ENCODE assay signal across 8 mouse cellular contexts in the genomic region with DNA sequence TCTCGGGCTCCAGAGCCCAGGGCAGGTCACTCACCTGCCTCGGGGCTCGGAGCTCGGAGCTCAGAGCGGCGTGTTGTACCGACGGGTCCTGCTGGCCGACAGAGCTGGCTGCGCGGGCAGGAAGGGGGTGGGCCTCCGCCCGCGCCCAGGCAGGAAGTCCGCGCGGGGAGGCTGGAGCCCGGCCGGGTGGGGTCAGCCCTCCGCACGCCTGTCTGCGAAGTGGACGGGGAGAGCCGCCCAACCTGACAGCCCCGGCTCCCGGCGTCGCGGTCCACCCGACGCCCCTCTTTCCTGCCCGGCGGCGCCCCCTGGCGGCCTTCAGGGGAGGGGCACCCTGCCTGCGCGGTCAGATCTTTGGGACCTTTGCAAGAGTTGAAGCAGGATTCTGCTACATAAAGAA. TPM values are rescaled to one million over a fixed set of nuclear protein-coding genes. Genes with fewer than 3 reads are reported as not detected.
DNase-seq lines count a peak whose midpoint lies in the region; ATAC-seq and TF ChIP-seq lines count a peak whose summit lies in the region.

No protein-coding gene starts in this region.

- no peaks in the 10 kb centered on the region for H3K9me3 ChIP-seq in embryonic facial prominence, embryonic 15.5 days (replicated peaks)
- H3K9me3 ChIP-seq in heart, embryonic 16.5 days (replicated peaks; ENCODE audit: control insufficient read depth, low read length): no peaks in the 10 kb centered on the region
- H3K9me3 ChIP-seq in lung, postnatal 0 days (ENCODE audit: low read length): no peaks in the 10 kb centered on the region

- TF ChIP-seq EP300 in lung, postnatal 0 days (IDR thresholded peaks at IDR 0.05): no peak

- H3K79me3 ChIP-seq in C2C12 (ENCODE audit: low read depth): no peaks in the 10 kb centered on the region

- H3K4me1 ChIP-seq in embryonic facial prominence, embryonic 15.5 days: peaks cover 35% of the 10 kb centered on the region
- peaks cover 20% of the 10 kb centered on the region for H3K4me1 ChIP-seq in heart, embryonic 16.5 days (ENCODE audit: control insufficient read depth, insufficient read depth, low read length)
- H3K4me1 ChIP-seq in lung, postnatal 0 days (ENCODE audit: insufficient read depth, low read depth, low read length): peaks cover 3% of the 10 kb centered on the region; the same call in 1 of the 2 replicates

- peak; percentile 94 for DNase-seq in kidney, postnatal 14 days
- peak; percentile 94 for DNase-seq in lung, postnatal 0 days (ENCODE audit: low spot score)
- peak; percentile 89 for DNase-seq in ovary, postnatal 10 days (ENCODE audit: low spot score)
- peak; percentile 83 for DNase-seq in thymus, postnatal 25 days

- H3K79me2 ChIP-seq in C2C12 (ENCODE audit: control insufficient read depth, insufficient read depth): no peaks in the 10 kb centered on the region

- TF ChIP-seq CTCF in C2C12 (IDR thresholded peaks at IDR 0.05; ENCODE audit: control insufficient read depth, insufficient read depth, insufficient read length): peak; percentile 83
- TF ChIP-seq CTCF in lung, postnatal 0 days (IDR thresholded peaks at IDR 0.05): peak; percentile 93

- no peak overlapping the region for H3ac ChIP-seq in C2C12 (ENCODE audit: control insufficient read depth, insufficient read length, low read depth)

- no peak overlapping the region for H3K4me3 ChIP-seq in C2C12 (ENCODE audit: insufficient read depth, poor library complexity, severe bottlenecking)
- peak overlapping the region; percentile 53 for H3K4me3 ChIP-seq in embryonic facial prominence, embryonic 15.5 days (replicated peaks)
- peak overlapping the region; percentile 59 for H3K4me3 ChIP-seq in heart, embryonic 16.5 days (ENCODE audit: low read length)
- peak overlapping the region; percentile 48 for H3K4me3 ChIP-seq in lung, postnatal 0 days (ENCODE audit: low read depth, low read length)

- H3K27ac ChIP-seq in embryonic facial prominence, embryonic 15.5 days (replicated peaks): peak overlapping the region; percentile 69
- peak overlapping the region; percentile 64 for H3K27ac ChIP-seq in heart, embryonic 16.5 days (ENCODE audit: low read length)
- peak overlapping the region; percentile 82 for H3K27ac ChIP-seq in lung, postnatal 0 days (ENCODE audit: low read length)

- peak; percentile 21 for ATAC-seq in activated CD4-positive, CD25-positive, alpha-beta regulatory T cell, adult 4 months
- ATAC-seq in embryonic facial prominence, embryonic 15.5 days (ENCODE audit: insufficient number of reproducible peaks, low FRiP score, low TSS enrichment, low read depth): peak; percentile 76
- peak; percentile 82 for ATAC-seq in heart, embryonic 16.5 days (replicated peaks; ENCODE audit: extremely low read depth, insufficient read depth, low FRiP score)
- peak; percentile 91 for ATAC-seq in lung, postnatal 0 days

- peak overlapping the region; percentile 28 for H3K9ac ChIP-seq in embryonic facial prominence, embryonic 15.5 days
- H3K9ac ChIP-seq in heart, embryonic 16.5 days (ENCODE audit: low read length): peak overlapping the region; percentile 65
- H3K9ac ChIP-seq in lung, postnatal 0 days (replicated peaks; ENCODE audit: low read depth): peak overlapping the region; percentile 52

- H3K27me3 ChIP-seq in C2C12 (ENCODE audit: control insufficient read depth, insufficient read depth, insufficient read length): peaks cover 25% of the 10 kb centered on the region
- H3K27me3 ChIP-seq in embryonic facial prominence, embryonic 15.5 days: peaks cover 30% of the 10 kb centered on the region
- 0 out of 2 replicates have a peak, but pooled peaks cover 4% of the 10 kb centered on the region for H3K27me3 ChIP-seq in heart, embryonic 16.5 days (ENCODE audit: control insufficient read depth, insufficient read depth, low read length)
- H3K27me3 ChIP-seq in lung, postnatal 0 days (replicated peaks; ENCODE audit: insufficient read depth, low read length): no peaks in the 10 kb centered on the region

- no peaks in the 10 kb centered on the region for H3K36me3 ChIP-seq in C2C12 (ENCODE audit: control insufficient read depth, insufficient read depth)
- H3K36me3 ChIP-seq in embryonic facial prominence, embryonic 15.5 days: no peaks in the 10 kb centered on the region
- no peaks in the 10 kb centered on the region for H3K36me3 ChIP-seq in heart, embryonic 16.5 days (ENCODE audit: control insufficient read depth, insufficient read depth)
- no peaks in the 10 kb centered on the region for H3K36me3 ChIP-seq in lung, postnatal 0 days (ENCODE audit: insufficient read depth, low read length)

- peak overlapping the region; percentile 52 for H3K4me2 ChIP-seq in embryonic facial prominence, embryonic 15.5 days (replicated peaks)
- peak overlapping the region; percentile 67 for H3K4me2 ChIP-seq in heart, embryonic 16.5 days (ENCODE audit: low read depth, low read length)
- H3K4me2 ChIP-seq in lung, postnatal 0 days (replicated peaks; ENCODE audit: low read depth, low read length): peak overlapping the region; percentile 66

- WGBS in embryonic facial prominence, embryonic 15.5 days: under 1% methylated on average over 36 of the region's 37 CpGs
- under 1% methylated on average over 36 of the region's 37 CpGs for WGBS in heart, embryonic 16.5 days
- WGBS in lung, postnatal 0 days: 5% methylated on average over 33 of the region's 37 CpGs

TF ChIP-seq in C2C12, 6 proteins besides CTCF, POLR2A, EP300 and RAD21:
- TF ChIP-seq MYOG (IDR thresholded peaks at IDR 0.05; ENCODE audit: control insufficient read depth, extremely low read depth, insufficient read length): no peak
- TF ChIP-seq FOSL1 (IDR thresholded peaks at IDR 0.05; ENCODE audit: insufficient read depth, low read length, poor library complexity, severe bottlenecking): no peak
- TF ChIP-seq MYOD1 (IDR thresholded peaks at IDR 0.05; ENCODE audit: control insufficient read depth, insufficient read length, low read depth): no peak
- no peak for TF ChIP-seq USF1 (IDR thresholded peaks at IDR 0.05; ENCODE audit: low read depth)
- no peak for TF ChIP-seq MAX (IDR thresholded peaks at IDR 0.05)
- no peak for TF ChIP-seq CEBPB (IDR thresholded peaks at IDR 0.05; ENCODE audit: low read depth)

RNA-seq across cellular contexts. Expression of gene Lrrc71, which starts 20.4 kb away (rescaled TPM):
- 0.08 TPM for polyA plus RNA-seq in C2C12 (2012; fragmentation: generic; extraction: Trizol)
- under 1 TPM; 0.41 to 0.50 TPM for polyA plus RNA-seq in activated CD4-positive, CD25-positive, alpha-beta regulatory T cell, adult 4 months (2017; shearing (Covaris generic))
- 3.3 and 5.4 TPM in 2 replicates for polyA plus RNA-seq in embryonic facial prominence, embryonic 15.5 days (2015; fragmentation: Nextera tagmentation; extraction: Ambion mirVana)
- polyA plus RNA-seq in heart, embryonic 16.5 days (2015; fragmentation: Nextera tagmentation; extraction: Ambion mirVana): 0.71 and 0.87 TPM in 2 replicates
- polyA plus RNA-seq in lung, postnatal 0 days (2015; fragmentation: Nextera tagmentation; extraction: Ambion mirVana): 8.9 and 9.3 TPM in 2 replicates

RNA-seq across cellular contexts. Expression of gene Ntrk1, which starts 26.1 kb away (rescaled TPM):
- not detected for polyA plus RNA-seq in C2C12 (2012; fragmentation: generic; extraction: Trizol)
- not detected for polyA plus RNA-seq in activated CD4-positive, CD25-positive, alpha-beta regulatory T cell, adult 4 months (2017; shearing (Covaris generic))
- polyA plus RNA-seq in embryonic facial prominence, embryonic 15.5 days (2015; fragmentation: Nextera tagmentation; extraction: Ambion mirVana): 4.2 and 4.9 TPM in 2 replicates
- polyA plus RNA-seq in heart, embryonic 16.5 days (2015; fragmentation: Nextera tagmentation; extraction: Ambion mirVana): 0.39 and 0.44 TPM in 2 replicates
- 4.1 and 4.2 TPM in 2 replicates for polyA plus RNA-seq in lung, postnatal 0 days (2015; fragmentation: Nextera tagmentation; extraction: Ambion mirVana)

RNA-seq across cellular contexts. Expression of gene Insrr, which starts 27.9 kb away (rescaled TPM):
- not detected for polyA plus RNA-seq in C2C12 (2012; fragmentation: generic; extraction: Trizol)
- polyA plus RNA-seq in activated CD4-positive, CD25-positive, alpha-beta regulatory T cell, adult 4 months (2017; shearing (Covaris generic)): under 1 TPM; 0.28 to 0.61 TPM
- polyA plus RNA-seq in embryonic facial prominence, embryonic 15.5 days (2015; fragmentation: Nextera tagmentation; extraction: Ambion mirVana): 0.47 and 0.68 TPM in 2 replicates
- polyA plus RNA-seq in heart, embryonic 16.5 days (2015; fragmentation: Nextera tagmentation; extraction: Ambion mirVana): not detected in 2 replicates
- 0.02 and 0.12 TPM in 2 replicates for polyA plus RNA-seq in lung, postnatal 0 days (2015; fragmentation: Nextera tagmentation; extraction: Ambion mirVana)

RNA-seq across cellular contexts. Expression of gene Pear1, which starts 55.3 kb away (rescaled TPM):
- polyA plus RNA-seq in C2C12 (2012; fragmentation: generic; extraction: Trizol): 1.7 TPM
- 10 to 100 TPM; 49.6 to 67.4 TPM for polyA plus RNA-seq in activated CD4-positive, CD25-positive, alpha-beta regulatory T cell, adult 4 months (2017; shearing (Covaris generic))
- 24.4 and 27.4 TPM in 2 replicates for polyA plus RNA-seq in embryonic facial prominence, embryonic 15.5 days (2015; fragmentation: Nextera tagmentation; extraction: Ambion mirVana)
- polyA plus RNA-seq in heart, embryonic 16.5 days (2015; fragmentation: Nextera tagmentation; extraction: Ambion mirVana): 19.4 and 21.5 TPM in 2 replicates
- polyA plus RNA-seq in lung, postnatal 0 days (2015; fragmentation: Nextera tagmentation; extraction: Ambion mirVana): 20.8 and 21.4 TPM in 2 replicates

Comparison
In these comparisons a context has a peak if more than half of its experiments do, and no peak if none do; other contexts are left out.
1. ATAC-seq: peak in every context shown above with its lines; median percentile 91 in lung, postnatal 0 days; 82 in heart, embryonic 16.5 days; 76 in embryonic facial prominence, embryonic 15.5 days; 21 in activated CD4-positive, CD25-positive, alpha-beta regulatory T cell, adult 4 months.